Mouse (Mus musculus): Measurements from ENCODE around the gene Krtap1-4. TPM values are rescaled to one million over a fixed set of nuclear protein-coding genes. Genes with fewer than 3 reads are reported as not detected.

The Krtap1-4 gene
- polyA plus RNA-seq, 1 experiment from 2014 or later, result not detected

DNA sequence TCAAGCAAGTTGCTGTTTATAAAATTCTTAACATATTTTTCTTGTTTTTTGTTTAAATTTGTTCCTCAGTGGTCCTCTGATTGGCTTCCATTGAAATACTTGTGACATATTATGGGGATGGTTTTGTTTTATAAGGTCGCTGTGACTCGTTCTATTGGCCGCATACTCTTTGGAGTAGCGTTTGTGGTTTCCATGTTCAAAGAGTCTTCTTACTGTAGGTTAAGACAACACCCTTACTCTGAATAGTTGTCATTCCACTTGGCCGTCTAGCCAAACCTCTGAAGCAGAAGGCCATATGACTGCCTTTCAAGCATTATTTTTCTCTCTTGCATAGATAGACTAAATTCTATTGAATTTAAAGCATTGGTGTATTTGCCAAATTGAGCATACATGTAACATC lies 2.4 kb downstream of the Krtap1-4 start:
- H3K9ac ChIP-seq, result no peak overlapping the region
- H3K9me3 ChIP-seq, result no peaks in the 10 kb centered on the region
- no peak for ATAC-seq (ENCODE audit: low read depth)
- H3K27me3 ChIP-seq, result no peaks in the 10 kb centered on the region
- H3K4me2 ChIP-seq, result no peak overlapping the region
- no peak overlapping the region for H3K27ac ChIP-seq (replicated peaks)
- H3K36me3 ChIP-seq, result no peaks in the 10 kb centered on the region
- WGBS, result 93% methylated on average over 5 of the region's 5 CpGs
- H3K4me3 ChIP-seq, result no peak overlapping the region
- no peaks in the 10 kb centered on the region for H3K4me1 ChIP-seq (replicated peaks)

DNA sequence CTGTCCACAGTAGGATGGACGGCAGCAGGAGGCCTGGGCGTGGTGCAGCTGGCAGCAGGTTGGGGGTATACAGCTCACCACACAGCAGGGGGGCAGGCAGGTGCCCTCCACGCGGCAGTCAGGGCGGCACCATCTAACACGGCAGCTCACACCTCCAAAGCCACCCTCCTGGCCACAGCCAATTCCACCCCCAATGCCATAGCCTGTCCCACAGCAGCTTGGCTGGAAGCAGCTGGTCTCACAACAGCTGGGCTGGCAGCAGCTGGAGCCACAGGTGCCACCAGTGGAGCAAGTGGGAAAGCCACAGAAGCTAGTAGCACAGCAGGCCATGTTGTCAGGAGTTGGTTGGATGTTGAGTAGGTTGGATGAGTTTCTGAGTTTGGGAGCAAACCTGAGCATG lies 2.8 kb downstream of the Krtap1-4 start, which contains the start of gene Krtap1-5:
Gene Krtap1-5, minus strand, starts transcription at position 381 of the 400 bp plus-strand sequence.
- H3K4me3 ChIP-seq, result no peak within 1 kb of the TSS
- no peak within 1 kb of the TSS for H3K27ac ChIP-seq (replicated peaks)
- H3K4me2 ChIP-seq, result no peak within 1 kb of the TSS
- H3K27me3 ChIP-seq, result no peaks in the 10 kb centered on the region
- H3K36me3 ChIP-seq, result no peaks in the 10 kb centered on the region
- H3K4me1 ChIP-seq (replicated peaks), result no peaks in the 10 kb centered on the region
- no peak for ATAC-seq (ENCODE audit: low read depth)
- WGBS, result 74% methylated on average over 6 of the region's 6 CpGs
- H3K9me3 ChIP-seq, result no peaks in the 10 kb centered on the region
- no peak within 1 kb of the TSS for H3K9ac ChIP-seq

DNA sequence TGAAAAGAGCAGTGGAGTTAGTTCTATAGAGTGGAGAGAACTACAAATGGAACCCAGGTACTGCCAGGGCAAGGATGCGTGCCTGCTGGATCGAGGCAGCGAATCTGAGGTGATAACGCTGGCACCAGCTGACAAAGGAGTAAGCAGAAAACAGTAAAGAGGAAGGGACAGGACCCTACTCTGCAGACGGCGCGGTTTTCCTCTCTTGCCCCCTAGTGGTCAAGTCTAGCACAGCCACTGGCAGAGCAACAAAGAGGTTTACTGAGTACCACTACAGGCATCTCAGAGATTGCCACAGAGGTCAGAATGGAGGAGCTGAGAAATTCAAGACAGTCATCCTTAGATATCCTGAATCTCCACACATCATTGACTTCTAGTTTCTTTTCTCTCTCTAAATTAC lies 9.3 kb downstream of the Krtap1-4 start:
- no peaks in the 10 kb centered on the region for H3K9me3 ChIP-seq
- no peak overlapping the region for H3K27ac ChIP-seq (replicated peaks)
- H3K4me2 ChIP-seq, result peak overlapping the region; percentile 50
- no peaks in the 10 kb centered on the region for H3K27me3 ChIP-seq
- WGBS, result 4% methylated on average over 7 of the region's 7 CpGs
- ATAC-seq (ENCODE audit: low read depth), result peak; percentile 77; the same call in 1 of the 2 replicates
- no peak overlapping the region for H3K9ac ChIP-seq
- 0 out of 2 replicates have a peak overlapping the region, but pooled peaks have one; percentile 13 for H3K4me3 ChIP-seq
- no peaks in the 10 kb centered on the region for H3K4me1 ChIP-seq (replicated peaks)
- H3K36me3 ChIP-seq, result no peaks in the 10 kb centered on the region

DNA sequence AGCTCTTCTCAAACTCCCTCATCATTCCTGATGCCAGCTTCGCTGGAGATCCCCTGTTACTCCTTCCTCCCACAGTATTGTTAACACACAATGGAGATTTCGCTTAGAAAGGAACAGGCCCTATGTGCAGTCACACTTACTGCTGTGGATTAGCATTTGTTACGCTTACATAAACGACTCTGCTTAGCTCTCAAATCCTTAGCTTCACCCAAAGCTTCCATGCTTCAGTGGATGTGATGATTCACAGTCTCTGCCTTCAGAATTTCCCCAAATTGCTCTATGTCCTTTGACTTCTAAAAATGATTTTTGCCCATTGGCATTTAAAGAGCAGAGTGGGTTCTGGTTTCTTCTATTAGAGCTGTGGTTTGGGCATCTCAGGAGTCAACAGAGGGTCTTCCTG lies 10.3 kb downstream of the Krtap1-4 start:
- Histone ChIP-seq H3K27ac (replicated peaks) (no peak overlapping the region), H3K4me3 (no peak overlapping the region), H3K4me1 (replicated peaks) (no peaks in the 10 kb centered on the region), H3K9me3 (no peaks in the 10 kb centered on the region), H3K4me2 (no peak overlapping the region), H3K36me3 (no peaks in the 10 kb centered on the region), H3K9ac (no peak overlapping the region), H3K27me3 (no peaks in the 10 kb centered on the region)
- 57% methylated on average over 4 of the region's 4 CpGs for WGBS
- no peak for ATAC-seq (ENCODE audit: low read depth)

DNA sequence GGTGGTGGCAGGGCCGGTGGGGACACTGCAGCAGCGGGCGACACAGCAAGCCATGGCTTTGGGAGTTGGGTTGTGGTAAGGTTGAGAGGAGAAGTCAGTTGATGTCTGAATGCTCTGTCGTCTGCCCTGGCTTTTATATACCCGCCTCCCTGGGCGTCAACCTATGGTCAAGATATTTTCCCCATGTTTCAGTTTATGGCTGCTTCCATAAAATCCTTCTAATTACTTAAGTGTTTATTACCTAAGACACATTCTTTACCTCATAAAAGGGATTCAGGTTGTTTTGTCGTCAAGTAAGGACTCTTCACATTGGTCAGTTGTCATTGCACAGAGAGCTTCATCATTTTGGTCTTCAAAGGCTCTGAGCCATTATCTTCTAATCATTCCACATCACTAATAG lies 16.9 kb downstream of the Krtap1-4 start, which contains the start of gene Krtap3-1:
Gene Krtap3-1, minus strand, starts transcription at position 101 of the 400 bp plus-strand sequence.
- Histone ChIP-seq H3K4me3 (no peak within 1 kb of the TSS), H3K36me3 (no peaks in the 10 kb centered on the region), H3K9ac (no peak within 1 kb of the TSS), H3K4me2 (no peak within 1 kb of the TSS), H3K27ac (replicated peaks) (no peak within 1 kb of the TSS), H3K9me3 (no peaks in the 10 kb centered on the region), H3K27me3 (no peaks in the 10 kb centered on the region), H3K4me1 (replicated peaks) (no peaks in the 10 kb centered on the region)
- WGBS, result 62% methylated on average over 7 of the region's 7 CpGs
- ATAC-seq (ENCODE audit: low read depth), result no peak

DNA sequence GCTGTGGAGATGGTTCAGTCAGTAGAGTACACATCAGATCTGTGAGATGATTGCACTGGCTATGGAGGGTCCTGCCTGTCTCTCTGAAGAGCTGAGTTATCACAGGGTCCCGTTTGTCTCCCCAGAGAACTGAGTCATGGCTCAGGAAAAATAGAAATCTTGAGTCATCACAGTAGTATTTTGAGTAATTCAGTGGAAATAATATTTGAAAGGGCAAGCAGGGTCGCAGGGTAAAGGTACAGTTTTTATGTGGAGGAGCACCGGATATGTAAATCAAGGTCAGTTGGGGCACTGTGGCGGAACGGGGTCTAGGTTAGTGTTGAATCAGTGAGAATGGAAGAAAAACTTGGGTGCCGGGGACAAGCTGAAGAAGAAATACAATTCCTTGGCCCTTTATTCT lies 20.9 kb downstream of the Krtap1-4 start:
- no peaks in the 10 kb centered on the region for H3K4me1 ChIP-seq (replicated peaks)
- H3K9me3 ChIP-seq, result no peaks in the 10 kb centered on the region
- no peaks in the 10 kb centered on the region for H3K36me3 ChIP-seq
- no peak for ATAC-seq (ENCODE audit: low read depth)
- no peaks in the 10 kb centered on the region for H3K27me3 ChIP-seq
- H3K9ac ChIP-seq, result no peak overlapping the region
- H3K4me2 ChIP-seq, result no peak overlapping the region
- H3K27ac ChIP-seq (replicated peaks), result no peak overlapping the region
- H3K4me3 ChIP-seq, result no peak overlapping the region
- WGBS, result 87% methylated on average over 6 of the region's 6 CpGs

DNA sequence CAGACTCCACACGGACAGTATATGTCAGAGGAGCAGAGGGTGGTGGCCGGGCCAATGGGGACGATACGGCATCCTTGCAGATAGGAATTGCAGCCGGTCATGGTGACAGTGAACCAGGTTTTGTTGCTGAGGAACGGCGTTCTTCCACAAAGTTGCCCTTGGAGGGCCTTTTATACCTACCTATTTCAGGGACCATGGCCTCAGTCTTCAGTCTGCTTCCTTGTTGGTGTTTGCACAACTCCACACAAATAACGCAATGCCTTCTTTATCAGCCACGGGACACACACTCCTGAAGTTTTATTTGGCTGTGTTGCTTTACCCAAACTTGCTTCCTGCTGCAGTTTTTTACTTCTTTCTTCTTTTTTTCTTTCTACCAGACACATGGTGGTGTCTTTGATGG lies 24.1 kb downstream of the Krtap1-4 start, which contains the start of gene Gm11939:
Gene Gm11939, minus strand, starts transcription at position 101 of the 400 bp plus-strand sequence.
- H3K36me3 ChIP-seq, result no peaks in the 10 kb centered on the region
- no peaks in the 10 kb centered on the region for H3K4me1 ChIP-seq (replicated peaks)
- H3K27ac ChIP-seq (replicated peaks), result no peak within 1 kb of the TSS
- no peak within 1 kb of the TSS for H3K4me3 ChIP-seq
- WGBS, result 95% methylated on average over 9 of the region's 9 CpGs
- H3K4me2 ChIP-seq, result no peak within 1 kb of the TSS
- H3K9ac ChIP-seq, result no peak within 1 kb of the TSS
- H3K27me3 ChIP-seq, result no peaks in the 10 kb centered on the region
- no peak for ATAC-seq (ENCODE audit: low read depth)
- no peaks in the 10 kb centered on the region for H3K9me3 ChIP-seq

DNA sequence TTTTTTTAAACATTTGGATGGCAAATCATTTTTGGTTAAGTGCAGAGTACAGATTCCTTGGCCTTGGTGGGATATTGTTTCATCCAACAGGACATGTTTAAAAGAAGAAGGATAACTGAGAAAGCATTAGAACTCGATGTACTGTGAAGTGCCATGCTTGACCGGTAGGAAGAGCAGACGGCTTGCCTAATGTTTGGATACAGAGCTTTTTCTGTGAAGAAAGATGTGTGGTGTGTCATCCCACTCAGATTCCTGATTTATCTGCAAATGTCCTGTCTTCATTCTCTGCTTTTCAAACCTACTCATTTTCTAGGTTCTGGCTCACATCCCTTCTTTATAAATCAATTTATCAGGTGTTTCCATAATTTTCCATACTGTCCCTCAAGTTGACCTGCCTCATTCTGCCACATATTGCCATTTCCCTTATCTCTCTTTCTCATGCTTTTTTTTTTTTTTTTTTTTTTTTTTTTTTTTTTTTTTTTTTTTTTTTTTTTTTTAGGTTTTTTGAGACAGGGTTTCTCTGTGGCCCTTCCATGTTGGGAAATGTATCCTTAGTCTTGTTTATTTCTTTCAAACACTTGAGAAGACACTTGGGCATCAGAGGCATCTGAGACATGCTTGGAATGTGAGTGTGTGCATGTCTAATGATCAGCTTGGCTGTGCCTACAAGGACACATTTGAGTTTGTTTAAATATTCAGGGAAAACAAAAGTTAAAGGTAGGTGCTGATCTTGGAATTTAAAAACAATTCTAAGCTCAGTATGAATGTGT lies 25.3 kb downstream of the Krtap1-4 start:
- WGBS, result 92% methylated on average over 3 of the region's 3 CpGs
- ATAC-seq (ENCODE audit: low read depth), result no peak
- H3K27me3 ChIP-seq, result no peaks in the 10 kb centered on the region

DNA sequence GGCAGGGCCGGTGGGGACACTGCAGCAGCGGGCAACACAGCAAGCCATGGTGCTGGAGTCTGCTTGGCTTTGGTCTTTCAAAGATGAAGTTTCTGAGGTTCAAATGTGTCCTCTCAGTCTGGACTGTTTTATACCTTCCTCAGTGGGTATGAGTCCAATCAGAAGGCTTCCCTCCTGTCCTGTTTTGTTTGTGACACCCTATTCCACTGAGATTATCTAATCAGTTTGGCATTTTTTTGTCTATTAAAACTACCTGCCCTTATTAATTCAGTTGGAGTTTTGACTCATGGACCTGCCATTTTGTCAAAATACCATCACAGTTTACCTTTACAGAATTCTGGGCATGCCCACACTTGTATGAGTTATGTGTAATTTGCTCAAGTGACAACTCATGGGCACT lies 26.7 kb downstream of the Krtap1-4 start, which contains the start of gene Krtap3-2:
Gene Krtap3-2, minus strand, starts transcription at position 101 of the 400 bp plus-strand sequence.
- Histone ChIP-seq H3K4me2 (no peak within 1 kb of the TSS), H3K9me3 (no peaks in the 10 kb centered on the region), H3K36me3 (no peaks in the 10 kb centered on the region), H3K9ac (no peak within 1 kb of the TSS), H3K4me3 (no peak within 1 kb of the TSS), H3K27me3 (no peaks in the 10 kb centered on the region), H3K27ac (replicated peaks) (no peak within 1 kb of the TSS), H3K4me1 (replicated peaks) (no peaks in the 10 kb centered on the region)
- 78% methylated on average over 2 of the region's 2 CpGs for WGBS
- ATAC-seq (ENCODE audit: low read depth), result no peak

More for the DNA sequence above, 25.3 kb downstream of the Krtap1-4 start:
- H3K4me2 ChIP-seq, result no peak overlapping the region
- H3K9ac ChIP-seq, result no peak overlapping the region
- H3K9me3 ChIP-seq, result no peaks in the 10 kb centered on the region
- H3K27ac ChIP-seq (replicated peaks), result no peak overlapping the region
- H3K36me3 ChIP-seq, result no peaks in the 10 kb centered on the region
- H3K4me3 ChIP-seq, result no peak overlapping the region
- no peaks in the 10 kb centered on the region for H3K4me1 ChIP-seq (replicated peaks)

DNA sequence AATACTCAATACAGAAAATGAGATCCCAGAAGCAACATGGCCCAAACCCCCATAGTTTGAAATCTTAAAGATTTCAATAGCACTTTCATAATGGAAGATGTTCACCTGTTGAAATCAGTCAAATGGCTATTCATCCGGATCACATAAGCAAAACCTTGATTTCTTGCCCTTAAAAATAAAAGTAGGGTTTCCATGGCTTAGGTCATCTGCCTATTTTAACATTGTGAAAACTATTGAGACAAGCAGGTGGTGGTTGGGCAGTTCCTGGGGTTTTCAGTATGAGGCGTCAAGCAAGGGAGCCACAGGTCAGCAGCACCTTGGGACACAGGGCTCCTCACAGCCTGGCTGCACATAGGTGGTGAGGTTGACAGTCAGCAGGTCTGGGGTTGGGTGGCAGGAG lies 27.3 kb downstream of the Krtap1-4 start:
- no peaks in the 10 kb centered on the region for H3K27me3 ChIP-seq
- H3K9ac ChIP-seq, result no peak overlapping the region
- ATAC-seq (ENCODE audit: low read depth), result no peak
- H3K9me3 ChIP-seq, result no peaks in the 10 kb centered on the region
- 92% methylated on average over 2 of the region's 2 CpGs for WGBS
- H3K4me2 ChIP-seq, result no peak overlapping the region
- H3K27ac ChIP-seq (replicated peaks), result no peak overlapping the region
- H3K36me3 ChIP-seq, result no peaks in the 10 kb centered on the region
- no peaks in the 10 kb centered on the region for H3K4me1 ChIP-seq (replicated peaks)
- no peak overlapping the region for H3K4me3 ChIP-seq

DNA sequence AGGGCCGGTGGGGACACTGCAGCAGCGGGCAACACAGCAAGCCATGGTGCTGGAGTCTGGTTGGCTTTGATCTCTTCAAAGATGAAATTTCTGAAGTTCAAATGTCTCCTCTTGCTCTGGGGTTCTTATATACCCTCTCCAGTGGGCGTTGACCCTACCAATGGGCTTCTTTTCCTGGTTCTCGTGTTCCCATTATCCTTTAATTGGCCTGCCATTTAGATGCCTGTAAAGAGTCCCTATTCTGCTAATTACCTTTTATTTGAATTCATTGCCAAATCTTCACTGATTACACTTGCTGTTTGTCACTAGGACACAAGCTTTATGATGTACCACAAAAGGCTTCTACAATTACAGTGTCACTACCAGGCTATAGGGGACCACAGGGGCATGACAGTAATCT lies 32.7 kb downstream of the Krtap1-4 start, which contains the start of gene Krtap3-3:
Gene Krtap3-3, minus strand, starts transcription at position 101 of the 400 bp plus-strand sequence.
- Histone ChIP-seq H3K9me3 (no peaks in the 10 kb centered on the region), H3K4me3 (no peak within 1 kb of the TSS), H3K4me2 (no peak within 1 kb of the TSS), H3K9ac (no peak within 1 kb of the TSS), H3K36me3 (no peaks in the 10 kb centered on the region), H3K27me3 (no peaks in the 10 kb centered on the region), H3K4me1 (replicated peaks) (no peaks in the 10 kb centered on the region), H3K27ac (replicated peaks) (no peak within 1 kb of the TSS)
- ATAC-seq (ENCODE audit: low read depth), result no peak
- 45% methylated on average over 4 of the region's 4 CpGs for WGBS

DNA sequence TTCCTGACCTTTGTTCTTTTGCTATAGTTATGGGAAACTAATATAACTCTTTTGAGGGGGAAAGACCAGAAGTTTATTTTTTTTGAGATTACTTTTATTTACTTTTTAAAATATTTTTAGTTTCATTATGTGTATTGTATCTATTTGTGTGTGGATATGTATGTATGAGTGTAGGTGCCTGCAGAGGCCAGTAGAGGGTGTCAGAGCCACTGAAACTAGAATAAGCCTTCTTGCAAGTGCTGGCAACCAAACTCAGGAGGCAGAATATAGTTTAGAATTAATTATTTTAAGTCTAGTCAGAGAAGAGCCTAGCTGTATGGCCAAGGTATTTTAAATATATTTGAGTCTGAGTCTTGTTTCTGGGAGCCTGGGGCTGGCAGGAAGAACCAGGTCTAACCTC lies 35.6 kb downstream of the Krtap1-4 start:
- H3K4me1 ChIP-seq (replicated peaks), result no peaks in the 10 kb centered on the region
- H3K36me3 ChIP-seq, result no peaks in the 10 kb centered on the region
- no peak overlapping the region for H3K9ac ChIP-seq
- no peak for ATAC-seq (ENCODE audit: low read depth)
- no peak overlapping the region for H3K4me3 ChIP-seq
- no peak overlapping the region for H3K4me2 ChIP-seq
- no peaks in the 10 kb centered on the region; the same call in 1 of the 2 replicates for H3K27me3 ChIP-seq
- H3K9me3 ChIP-seq, result no peaks in the 10 kb centered on the region
- H3K27ac ChIP-seq (replicated peaks), result no peak overlapping the region

Measured in neural tube, embryonic 13.5 days (tissue).